Mouse (Mus musculus) spleen, adult 2 months (tissue): ENCODE measurements at regions not wholly inside any gene's neighbourhood (a gene's known extent, or its start where the extent isn't known, plus 50 kb on each side); places are given as distances from the start of the nearest gene placed in this dataset.

ENCODE experiments used
- CTCF ChIP-seq: fragments of 200-500 bp; IDR thresholded peaks from 2 replicates; pipeline ENCODE4 v1.5.1; 2011; ENCODE audit warnings: mild to moderate bottlenecking, inconsistent platforms; ENCODE audit not compliant: insufficient read depth, insufficient read length, insufficient replicate concordance; ENCODE audit errors: extremely low read depth
- POLR2A ChIP-seq: fragments of 200-500 bp; IDR thresholded peaks from 2 replicates; pipeline ENCODE4 v1.6.1; 2011; ENCODE audit warnings: low read depth, low read length, inconsistent platforms

GRCm38 (mm10) chr4:87712286-87712685, 320.9 kb downstream of the Mllt3 start:
- TF ChIP-seq CTCF (no peak), POLR2A (no peak)
